Mouse (Mus musculus) C2C12 (cell line): ENCODE data around the gene Gxylt2. TPM values are rescaled to one million over a fixed set of nuclear protein-coding genes. Genes with fewer than 3 reads are reported as not detected.

Experiments used
- H3K27me3 ChIP-seq: one replicate; pipeline ENCODE4 v1.6.1; 2011; ENCODE audit not compliant: control insufficient read depth, insufficient read depth, insufficient read length
- H3K36me3 ChIP-seq: one replicate; pipeline ENCODE4 v1.6.1; 2011; ENCODE audit not compliant: control insufficient read depth, insufficient read depth
- H3K4me3 ChIP-seq: one replicate; pipeline ENCODE4 v1.5.1; 2011; ENCODE audit warnings: mild to moderate bottlenecking, control low read depth; ENCODE audit not compliant: poor library complexity, insufficient read depth, severe bottlenecking
- H3K79me2 ChIP-seq: one replicate; pipeline ENCODE4 v1.6.1; 2011; ENCODE audit not compliant: control insufficient read depth, insufficient read depth
- H3K79me3 ChIP-seq: one replicate; pipeline ENCODE4 v1.6.1; 2011; ENCODE audit warnings: low read depth, control low read depth
- H3ac ChIP-seq: one replicate; pipeline ENCODE3; 2011; ENCODE audit warnings: low read depth; ENCODE audit not compliant: control insufficient read depth, insufficient read length
- CEBPB ChIP-seq: IDR thresholded peaks from one replicate; pipeline ENCODE4 v1.6.1; 2011; ENCODE audit warnings: low read depth, mild to moderate bottlenecking, control low read depth, moderate library complexity
- CTCF ChIP-seq: IDR thresholded peaks from one replicate; pipeline ENCODE4 v1.5.1; 2011; ENCODE audit not compliant: control insufficient read depth, insufficient read depth, insufficient read length
- FOSL1 ChIP-seq: IDR thresholded peaks from one replicate; pipeline ENCODE4 v1.8.0; 2011; ENCODE audit warnings: mild to moderate bottlenecking, low read length; ENCODE audit not compliant: poor library complexity, insufficient read depth, severe bottlenecking
- MAX ChIP-seq: IDR thresholded peaks from one replicate; pipeline ENCODE4 v1.6.1; 2011; ENCODE audit warnings: mild to moderate bottlenecking, control low read depth
- MYOD1 ChIP-seq: IDR thresholded peaks from one replicate; pipeline ENCODE4 v1.6.1; 2011; ENCODE audit warnings: low read depth; ENCODE audit not compliant: control insufficient read depth, insufficient read length
- MYOG ChIP-seq: IDR thresholded peaks from one replicate; pipeline ENCODE4 v1.6.1; 2011; ENCODE audit not compliant: control insufficient read depth, insufficient read length; ENCODE audit errors: extremely low read depth
- USF1 ChIP-seq: IDR thresholded peaks from one replicate; pipeline ENCODE4 v1.6.1; 2011; ENCODE audit warnings: low read depth, mild to moderate bottlenecking, control low read depth, moderate library complexity
- polyA plus RNA-seq: library from polyadenylated mRNA; unstranded; fragments of >200 nt; fragmentation: generic; extraction: Trizol; gene quantifications from one replicate; pipeline ENCODE4 v1.2.1, GENCODE M21; 2012; ENCODE audit warnings: missing spikeins

Gene Gxylt2
- polyA plus RNA-seq, 1 experiment, result 3.5 TPM

GRCm38 (mm10) chr6:100834489-100835160, 130.1 kb downstream of the Gxylt2 start:
- peaks cover 58% of the 10 kb centered on the region for H3K79me2 ChIP-seq
- no peaks in the 10 kb centered on the region for H3K27me3 ChIP-seq
- peaks cover 57% of the 10 kb centered on the region for H3K79me3 ChIP-seq
- peak overlapping the region; percentile 54 for H3ac ChIP-seq
- peak overlapping the region; percentile 77 for H3K4me3 ChIP-seq
- H3K36me3 ChIP-seq, result peaks cover 49% of the 10 kb centered on the region
- TF ChIP-seq CEBPB, result no peak
- no peak for TF ChIP-seq MYOG
- TF ChIP-seq USF1, result no peak
- TF ChIP-seq MYOD1, result no peak
- no peak for TF ChIP-seq MAX
- no peak for TF ChIP-seq FOSL1
- TF ChIP-seq CTCF, result no peak

- Histone ChIP-seq H3K79me3 (peaks cover 97% of the 10 kb centered on the region), H3K79me2 (peaks cover 100% of the 10 kb centered on the region), H3K36me3 (peaks cover 83% of the 10 kb centered on the region), H3ac (no peak overlapping the region), H3K27me3 (no peaks in the 10 kb centered on the region), H3K4me3 (no peak overlapping the region)
- TF ChIP-seq FOSL1, result no peak
- TF ChIP-seq USF1, result no peak
- no peak for TF ChIP-seq CEBPB
- no peak for TF ChIP-seq CTCF
- no peak for TF ChIP-seq MYOD1
Observed at GRCm38 (mm10) chr6:100845058-100845457, 140.5 kb downstream of the Gxylt2 start.

GRCm38 (mm10) chr6:100847264-100847663, 142.7 kb downstream of the Gxylt2 start:
- TF ChIP-seq CEBPB (no peak), FOSL1 (no peak), CTCF (no peak), USF1 (no peak), MYOG (no peak), MYOD1 (no peak), MAX (no peak)
- Histone ChIP-seq H3K79me2 (peaks cover 100% of the 10 kb centered on the region), H3K27me3 (no peaks in the 10 kb centered on the region), H3K79me3 (peaks cover 96% of the 10 kb centered on the region), H3K36me3 (peaks cover 78% of the 10 kb centered on the region), H3K4me3 (no peak overlapping the region), H3ac (no peak overlapping the region)

GRCm38 (mm10) chr6:100848682-100849375, 144.3 kb downstream of the Gxylt2 start:
- H3K4me3 ChIP-seq, result no peak overlapping the region
- peaks cover 100% of the 10 kb centered on the region for H3K79me2 ChIP-seq
- TF ChIP-seq CEBPB (no peak), MYOD1 (no peak), FOSL1 (no peak), MYOG (no peak), USF1 (no peak), CTCF (no peak), MAX (no peak)
- peaks cover 94% of the 10 kb centered on the region for H3K79me3 ChIP-seq
- peaks cover 76% of the 10 kb centered on the region for H3K36me3 ChIP-seq
- H3K27me3 ChIP-seq, result no peaks in the 10 kb centered on the region
- no peak overlapping the region for H3ac ChIP-seq

GRCm38 (mm10) chr6:100850671-100851081, 146.1 kb downstream of the Gxylt2 start:
- Histone ChIP-seq H3K36me3 (peaks cover 76% of the 10 kb centered on the region), H3K27me3 (no peaks in the 10 kb centered on the region), H3K79me3 (peaks cover 92% of the 10 kb centered on the region), H3ac (no peak overlapping the region), H3K79me2 (peaks cover 100% of the 10 kb centered on the region), H3K4me3 (no peak overlapping the region)
- TF ChIP-seq CEBPB (no peak), USF1 (no peak), MYOG (no peak), MAX (no peak), MYOD1 (no peak), CTCF (no peak), FOSL1 (no peak)
